Mouse (Mus musculus) CD4-positive, CD25-positive, alpha-beta regulatory T cell, adult 4 months (primary cell): ENCODE results near the gene Ssh1. TPM values are rescaled to one million over a fixed set of nuclear protein-coding genes. Genes with fewer than 3 reads are reported as not detected.

ENCODE experiments used
- ATAC-seq: one replicate; pipeline ENCODE4 v1.8.0; 2017
- polyA plus RNA-seq, 2 experiments: library from polyadenylated mRNA; unstranded; fragments of 100-300 nt; shearing (Covaris generic); gene quantifications; one replicate each; pipeline ENCODE4 v1.2.1; 2017

The Ssh1 gene
- polyA plus RNA-seq, 2 experiments from 2014 or later: 13.0 to 14.6 TPM

GRCm38 (mm10) chr5:113929526-113929925, 64.2 kb downstream of the Ssh1 start:
- no peak for ATAC-seq

DNA sequence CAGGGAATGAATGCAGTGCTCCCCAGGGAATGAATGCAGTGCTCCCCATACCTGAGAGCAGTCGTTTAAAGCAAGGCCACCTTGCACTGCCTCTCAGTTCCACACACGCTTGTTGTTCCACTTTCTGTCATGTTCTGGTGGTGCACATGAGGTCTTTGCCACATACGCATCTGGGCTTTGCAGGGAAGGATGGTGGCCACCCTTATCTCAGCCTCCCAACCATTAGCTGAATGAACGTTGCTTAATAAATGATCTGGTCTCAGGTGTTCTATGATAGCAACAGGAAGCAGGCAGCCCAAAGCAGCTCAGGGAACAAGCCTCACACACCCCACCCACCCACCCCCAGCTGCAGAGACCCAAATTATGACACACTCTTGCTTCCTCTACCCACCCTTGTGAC, 69.1 kb downstream of the Ssh1 start:
- no peak for ATAC-seq

GRCm38 (mm10) chr5:113921310-113922166, 72.2 kb downstream of the Ssh1 start:
- ATAC-seq: no peak

- ATAC-seq: no peak
Observed at GRCm38 (mm10) chr5:113919060-113919459, 74.6 kb downstream of the Ssh1 start.

- ATAC-seq: peak; percentile 37
Observed at GRCm38 (mm10) chr5:113918654-113919053, 75.0 kb downstream of the Ssh1 start.

DNA sequence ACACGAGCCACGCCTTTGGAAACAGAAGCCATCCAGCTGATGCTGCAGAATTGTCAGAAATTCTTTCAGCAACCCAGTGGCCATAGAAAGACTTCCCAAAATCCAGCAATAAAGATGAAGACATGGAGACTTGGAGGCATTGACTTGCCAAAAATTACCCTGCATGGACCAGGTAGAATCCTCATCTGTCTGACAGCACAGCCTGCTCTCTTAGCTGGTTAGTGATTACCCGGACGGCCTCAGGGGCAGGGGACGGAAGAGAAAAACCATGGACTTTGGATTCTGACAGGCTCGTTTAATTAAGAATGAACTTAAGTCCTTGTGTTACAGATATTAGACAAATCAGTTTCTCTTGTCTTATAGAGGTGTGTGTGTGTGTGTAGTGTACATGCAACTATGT, 83.0 kb downstream of the Ssh1 start:
- ATAC-seq: no peak

DNA sequence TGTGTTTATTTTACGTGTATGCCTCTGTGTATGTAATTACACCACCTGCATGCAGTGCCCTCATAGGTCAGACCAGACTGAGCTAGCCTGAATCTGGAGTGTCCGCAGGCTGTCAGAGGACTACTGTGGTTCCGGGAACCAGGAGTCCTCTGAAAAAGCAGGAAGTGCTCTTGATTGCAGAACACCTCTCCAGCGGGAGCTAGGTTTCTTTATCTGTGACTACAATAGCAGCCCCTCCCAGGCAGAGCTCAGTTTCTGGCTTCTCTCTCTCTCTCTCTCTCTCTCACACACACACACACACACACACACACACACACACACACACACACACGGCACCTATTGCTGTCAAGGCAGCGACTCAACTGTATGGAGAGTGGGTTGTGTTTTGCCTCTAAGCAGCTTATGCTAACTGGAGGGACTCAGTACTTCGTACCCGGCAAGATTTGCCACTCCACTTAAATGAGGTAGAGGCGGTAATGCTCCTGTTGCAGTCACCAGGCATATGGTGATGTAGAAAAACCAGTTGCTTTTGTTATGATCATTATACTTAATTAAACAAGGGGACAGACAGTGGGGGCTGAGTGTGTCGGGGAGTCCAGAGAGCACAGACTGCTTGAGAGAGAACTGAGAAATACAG, 83.5 kb downstream of the Ssh1 start:
- no peak for ATAC-seq

DNA sequence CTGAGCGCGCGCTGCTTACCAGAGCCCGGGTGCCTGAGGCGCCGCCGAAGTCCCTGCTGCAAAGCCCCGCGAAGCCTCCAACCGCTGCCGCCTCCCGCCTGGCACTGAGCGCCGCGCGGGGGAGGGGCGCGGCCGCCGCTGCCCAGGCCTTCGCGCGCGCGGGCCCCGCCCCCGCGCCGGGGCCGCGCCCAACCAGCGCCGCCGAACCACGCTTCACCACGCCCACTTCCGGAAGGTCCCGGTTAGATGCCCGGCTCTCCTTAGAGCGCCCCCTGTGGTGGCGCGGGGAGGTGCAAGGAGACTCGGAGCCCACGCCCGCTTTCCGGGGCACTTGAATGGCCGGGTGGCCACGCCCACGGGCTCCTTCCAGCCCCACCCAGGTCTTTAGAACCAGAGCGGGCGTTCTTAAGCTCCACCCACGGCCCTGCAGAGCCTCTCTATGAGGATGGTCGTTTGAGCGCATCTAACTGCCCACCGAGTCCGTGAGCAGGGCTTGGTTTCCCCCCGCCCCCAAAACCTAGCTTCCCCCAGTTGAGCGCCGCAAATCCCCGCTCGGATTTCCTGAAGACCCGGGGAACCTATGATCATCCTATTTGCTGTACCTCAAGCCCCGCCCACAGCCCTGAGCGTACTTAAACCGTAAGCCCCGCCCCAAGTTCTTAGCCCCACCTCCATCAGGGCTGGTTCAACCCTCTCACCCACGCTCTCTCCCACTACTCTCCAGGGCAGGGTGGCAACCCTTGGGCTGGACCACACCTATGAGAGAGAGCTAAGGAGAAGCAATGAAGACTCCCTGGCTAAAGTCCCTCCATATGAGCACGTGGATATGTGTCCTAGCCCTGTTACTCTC, 84.9 kb downstream of the Ssh1 start, which contains the start of gene Coro1c:
Gene Coro1c (minus strand): TSS at position 167 of the 850 bp plus-strand sequence.
- ATAC-seq: peak; percentile 76

GRCm38 (mm10) chr5:113907786-113908567, 85.7 kb downstream of the Ssh1 start:
- peak; percentile 48 for ATAC-seq

DNA sequence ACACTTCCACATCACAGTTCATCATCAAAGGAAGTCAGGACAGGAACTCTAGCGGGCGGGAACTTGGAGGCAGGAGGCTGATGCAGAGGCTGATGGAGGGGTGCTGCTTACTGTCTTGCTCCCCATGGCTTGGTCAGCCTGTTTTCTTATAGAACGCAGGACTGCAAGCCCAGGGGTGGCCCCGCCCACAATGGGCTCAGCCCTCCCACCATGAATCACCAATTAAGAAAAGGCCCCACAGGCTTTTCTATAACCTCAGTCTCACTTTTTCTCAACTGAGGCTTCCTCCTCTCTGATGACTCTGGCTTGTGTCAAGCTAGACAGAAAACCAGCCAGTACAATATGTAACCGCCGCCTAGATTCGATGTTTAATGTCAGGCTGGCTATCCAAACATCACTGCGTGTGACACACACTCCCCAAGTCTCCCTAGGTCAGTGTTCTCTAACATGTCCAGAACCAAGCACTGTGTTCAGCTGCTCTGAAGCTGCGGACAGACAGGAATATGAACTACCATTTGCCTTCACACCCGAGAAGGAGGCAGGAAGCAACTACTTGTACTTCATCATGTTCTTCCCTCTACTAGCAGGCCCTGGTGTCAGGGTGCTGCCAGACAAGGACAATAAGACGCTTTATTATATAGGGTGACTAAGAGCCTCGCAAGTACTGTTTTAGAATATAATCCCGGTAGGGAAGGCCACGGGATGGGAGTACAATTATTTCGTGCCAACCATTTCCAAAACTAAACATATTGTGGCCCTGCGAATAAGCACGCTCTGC, 86.5 kb downstream of the Ssh1 start:
- ATAC-seq: no peak

DNA sequence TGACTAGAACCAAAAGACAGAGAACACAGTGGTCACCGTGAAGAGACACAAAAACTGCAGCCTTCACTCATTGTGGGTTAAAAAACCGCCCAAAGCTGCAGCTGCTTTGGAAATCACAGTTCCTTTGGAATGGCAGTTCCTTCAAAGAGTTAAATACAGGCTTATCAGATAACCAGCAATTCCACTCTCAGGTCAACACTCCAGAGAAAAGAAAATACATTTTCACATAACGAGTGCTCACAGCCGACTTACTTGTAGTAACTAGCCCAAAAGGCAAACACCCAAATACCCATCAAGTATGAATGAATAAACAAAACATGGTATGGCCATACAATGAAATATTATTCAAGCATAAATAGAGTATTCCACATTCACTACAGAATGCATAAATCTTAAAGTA, 88.7 kb downstream of the Ssh1 start:
- ATAC-seq: no peak

GRCm38 (mm10) chr5:113902983-113903382, 90.7 kb downstream of the Ssh1 start:
- no peak for ATAC-seq

GRCm38 (mm10) chr5:113902017-113902416, 91.7 kb downstream of the Ssh1 start:
- no peak for ATAC-seq

GRCm38 (mm10) chr5:113901074-113901571, 92.6 kb downstream of the Ssh1 start:
- no peak for ATAC-seq

GRCm38 (mm10) chr5:113899543-113899942, 94.2 kb downstream of the Ssh1 start:
- peak; percentile 57 for ATAC-seq

GRCm38 (mm10) chr5:113892005-113892404, 101.7 kb downstream of the Ssh1 start:
- no peak for ATAC-seq

GRCm38 (mm10) chr5:113890874-113891273, 102.8 kb downstream of the Ssh1 start:
- ATAC-seq: no peak

- no peak for ATAC-seq
Observed at GRCm38 (mm10) chr5:113889912-113890311, 103.8 kb downstream of the Ssh1 start.

GRCm38 (mm10) chr5:113889181-113889906, 104.3 kb downstream of the Ssh1 start:
- no peak for ATAC-seq

DNA sequence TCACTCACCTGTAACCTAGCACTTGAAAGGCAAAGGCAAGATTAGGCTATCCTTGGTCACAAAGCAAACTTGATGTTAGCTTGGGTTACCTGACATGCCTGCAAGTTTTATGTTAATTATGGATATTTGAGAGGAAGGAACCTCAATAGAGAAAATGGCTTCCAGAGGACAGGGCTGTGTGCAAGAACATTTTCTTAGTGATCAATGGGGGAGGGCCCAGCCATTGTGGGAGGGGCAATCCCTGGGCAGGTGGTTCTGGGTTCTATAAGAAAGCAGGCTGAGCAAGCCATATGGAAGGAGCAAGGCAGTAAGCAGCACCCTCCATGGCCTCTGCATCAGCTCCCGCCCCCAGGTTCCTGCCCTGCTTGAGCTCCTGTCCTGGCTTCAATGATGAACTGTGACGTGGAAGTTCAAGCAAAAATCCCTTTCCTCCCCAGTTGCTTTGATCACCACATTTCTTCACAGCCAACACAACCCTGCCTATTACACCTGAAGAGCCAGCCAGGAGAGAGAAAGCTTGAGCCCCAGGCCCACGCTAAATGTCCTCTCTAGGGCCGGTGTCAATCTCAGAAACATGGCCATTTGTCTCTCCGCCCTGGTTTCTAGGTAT, 105.4 kb downstream of the Ssh1 start:
- ATAC-seq: no peak
